Mouse (Mus musculus) kidney, adult 2 months (tissue): ENCODE measurements around the gene Plscr5.

Source experiments
- CTCF ChIP-seq: fragments of 200-500 bp; conservative IDR thresholded peaks from 2 replicates; pipeline ENCODE4 v1.5.1; 2011; ENCODE audit warnings: low read depth, mild to moderate bottlenecking, control low read depth, low read length, moderate library complexity, mixed read lengths; ENCODE audit not compliant: insufficient read depth, insufficient read length
- POLR2A ChIP-seq: fragments of 200-500 bp; IDR thresholded peaks from one replicate; pipeline ENCODE4 v1.6.1; 2011; ENCODE audit warnings: low read depth, low read length, control low read depth

DNA sequence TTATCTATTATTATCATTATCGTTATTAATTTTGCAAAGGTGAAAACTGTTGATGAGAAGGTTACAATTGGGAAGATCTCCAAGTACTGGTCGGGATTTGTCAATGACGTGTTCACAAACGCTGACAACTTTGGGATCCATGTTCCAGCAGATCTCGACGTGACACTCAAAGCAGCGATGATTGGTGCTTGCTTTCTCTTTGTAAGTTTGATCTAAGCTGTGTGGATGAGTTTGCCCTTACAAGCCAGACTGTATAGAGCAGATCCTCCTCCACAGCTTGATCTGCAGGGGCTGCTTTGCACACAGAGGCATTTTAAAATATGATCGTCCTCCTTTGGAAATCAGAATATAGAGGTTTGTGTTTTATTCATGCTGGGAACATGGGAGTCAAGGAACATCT is 15.0 kb downstream of the Plscr5 start:
- TF ChIP-seq CTCF = no peak
- TF ChIP-seq POLR2A = no peak
